Mouse (Mus musculus) embryo, embryonic 10 days (tissue): ENCODE measurements at regions not wholly inside any gene's neighbourhood (a gene's known extent, or its start where the extent isn't known, plus 50 kb on each side); places are given as distances from the start of the nearest gene placed in this dataset.

Source experiments
- DNase-seq: peaks from one replicate; pipeline ENCODE4 v3.0.0-alpha.2; 2015; ENCODE audit warnings: low spot score

GRCm38 (mm10) chr1:71837039-71837648 lies 184.1 kb upstream of the Fn1 start:
- peak; percentile 40 for DNase-seq

GRCm38 (mm10) chr1:71830379-71830778 lies 177.4 kb upstream of the Fn1 start:
- DNase-seq: no peak

- DNase-seq: no peak
These were observed 171.4 kb upstream of the Fn1 start for GRCm38 (mm10) chr1:71824410-71824809.

GRCm38 (mm10) chr1:71822123-71822522 lies 169.1 kb upstream of the Fn1 start:
- DNase-seq: no peak

GRCm38 (mm10) chr1:71821099-71821498 lies 168.1 kb upstream of the Fn1 start:
- no peak for DNase-seq

GRCm38 (mm10) chr1:71816306-71816705 lies 163.3 kb upstream of the Fn1 start:
- DNase-seq: no peak

GRCm38 (mm10) chr1:71814141-71814540 lies 161.1 kb upstream of the Fn1 start:
- DNase-seq: no peak

- DNase-seq: no peak
These were observed 159.2 kb upstream of the Fn1 start for GRCm38 (mm10) chr1:71812171-71812695.

GRCm38 (mm10) chr1:71811196-71811788 lies 158.3 kb upstream of the Fn1 start:
- DNase-seq: no peak

GRCm38 (mm10) chr1:71808005-71808404 lies 155.0 kb upstream of the Fn1 start:
- DNase-seq: no peak

GRCm38 (mm10) chr1:71807586-71807985 lies 154.6 kb upstream of the Fn1 start:
- no peak for DNase-seq

- DNase-seq: no peak
These were observed 148.5 kb upstream of the Fn1 start for GRCm38 (mm10) chr1:71801283-71802066.

GRCm38 (mm10) chr1:71800581-71800980 lies 147.6 kb upstream of the Fn1 start:
- no peak for DNase-seq

GRCm38 (mm10) chr1:71798636-71799035 lies 145.6 kb upstream of the Fn1 start:
- no peak for DNase-seq

- no peak for DNase-seq
These were observed 135.4 kb upstream of the Fn1 start for GRCm38 (mm10) chr1:71788408-71788807.

GRCm38 (mm10) chr1:71784880-71785279 lies 131.9 kb upstream of the Fn1 start:
- no peak for DNase-seq

GRCm38 (mm10) chr1:71778292-71778691 lies 125.3 kb upstream of the Fn1 start:
- DNase-seq: no peak

- DNase-seq: no peak
These were observed 123.0 kb upstream of the Fn1 start for GRCm38 (mm10) chr1:71775865-71776501.

GRCm38 (mm10) chr1:71772526-71772925 lies 119.5 kb upstream of the Fn1 start:
- DNase-seq: no peak

- DNase-seq: no peak
These were observed 118.8 kb upstream of the Fn1 start for GRCm38 (mm10) chr1:71771798-71772197.

- no peak for DNase-seq
These were observed 116.6 kb upstream of the Fn1 start for GRCm38 (mm10) chr1:71769595-71769994.

- no peak for DNase-seq
These were observed 114.7 kb upstream of the Fn1 start for GRCm38 (mm10) chr1:71767705-71768104.

GRCm38 (mm10) chr1:71767076-71767475 lies 114.1 kb upstream of the Fn1 start:
- DNase-seq: no peak
